Comparison of ENCODE assay signal across 24 mouse cellular contexts in genomic region chr15:21153602-21154001, GRCm38 (mm10).
DNase-seq lines count a peak whose midpoint lies in the region; ATAC-seq and TF ChIP-seq lines count a peak whose summit lies in the region.
"Had no signal": no experiment of that assay in that cellular context is flagged by ENCODE, and none has a peak within 500 bp of the region (broad histone marks: within the 10 kb centered on the region; RNA-seq: fewer than 3 reads in every experiment).

No protein-coding gene starts in this region.

- intact Hi-C loops in left cerebral cortex, postnatal 14 days (cut with DNase I) = no loop called here
- intact Hi-C loops in left cerebral cortex, adult 2 months (cut with DNase I) = no loop called here

- H3K27ac ChIP-seq in left cerebral cortex, adult 2 months = no peak overlapping the region
- no peak overlapping the region for H3K27ac ChIP-seq in heart, embryonic 11.5 days (ENCODE audit: low read depth, low read length)
- H3K27ac ChIP-seq: embryonic facial prominence, embryonic 12.5 days; forebrain, embryonic 13.5 days; heart, adult 2 months; heart, embryonic 10.5 days; hindbrain, embryonic 14.5 days; intestine, embryonic 15.5 days had no signal

- no peak for DNase-seq in frontal cortex, postnatal 25 days (ENCODE audit: low spot score in 2 of 2)
- peak; percentile 6 to 9 for DNase-seq in left cerebral cortex, postnatal 14 days (ENCODE audit: low spot score in 2 of 2)
- no peak for DNase-seq in left cerebral cortex, adult 2 months (ENCODE audit: extremely low spot score in 1 of 2, low spot score in 2 of 2)
- peak; percentile 13 for DNase-seq in right cerebral cortex, adult 18-20 months
- DNase-seq in right cerebral cortex, postnatal 36 days (ENCODE audit: low spot score in 2 of 2) = no peak
- DNase-seq in telencephalon, adult 2 months (ENCODE audit: low read depth, low spot score) = peak; percentile 35
- DNase-seq: adrenal gland, adult 2 months; adrenal gland, postnatal 14 days; cerebellum, adult 18-20 months; cerebellum, adult 9-10 months; cerebellum, postnatal 14 days; gastrocnemius, postnatal 10 days; gastrocnemius, postnatal 36 days; heart, adult 2 months had no signal

- no peaks in the 10 kb centered on the region for H3K4me1 ChIP-seq in heart, embryonic 11.5 days (ENCODE audit: control insufficient read depth, insufficient read depth, low read length)
- H3K4me1 ChIP-seq: embryonic facial prominence, embryonic 12.5 days; forebrain, embryonic 13.5 days; heart, embryonic 10.5 days; intestine, embryonic 15.5 days had no signal

- ATAC-seq in frontal cortex, adult (ENCODE audit: low TSS enrichment) = peak; percentile 91
- no peak for ATAC-seq in heart, embryonic 11.5 days (replicated peaks; ENCODE audit: insufficient number of reproducible peaks, low FRiP score, low TSS enrichment)
- ATAC-seq: CD4-positive, CD25-positive, alpha-beta regulatory T cell, adult 4 months; forebrain, embryonic 13.5 days; forebrain, embryonic 16.5 days; intestine, embryonic 15.5 days had no signal

- no peaks in the 10 kb centered on the region for H3K9me3 ChIP-seq in heart, embryonic 11.5 days (replicated peaks; ENCODE audit: control insufficient read depth, low read length)
- H3K9me3 ChIP-seq: embryonic facial prominence, embryonic 12.5 days; forebrain, embryonic 13.5 days; heart, embryonic 10.5 days; intestine, embryonic 15.5 days had no signal

- H3K9ac ChIP-seq in heart, embryonic 11.5 days (ENCODE audit: low read depth, low read length) = no peak overlapping the region
- H3K9ac ChIP-seq: embryonic facial prominence, embryonic 12.5 days; forebrain, embryonic 13.5 days; hindbrain, embryonic 14.5 days; intestine, embryonic 15.5 days had no signal

- no peak overlapping the region for H3K4me2 ChIP-seq in heart, embryonic 11.5 days
- H3K4me2 ChIP-seq: embryonic facial prominence, embryonic 12.5 days; forebrain, embryonic 13.5 days; hindbrain, embryonic 14.5 days; intestine, embryonic 15.5 days had no signal

- H3K27me3 ChIP-seq in heart, embryonic 11.5 days (ENCODE audit: control insufficient read depth, insufficient read depth, low read length) = no peaks in the 10 kb centered on the region
- H3K27me3 ChIP-seq: embryonic facial prominence, embryonic 12.5 days; forebrain, embryonic 13.5 days; intestine, embryonic 15.5 days had no signal

- TF ChIP-seq CTCF in left cerebral cortex, adult 2 months (IDR thresholded peaks at IDR 0.05) = no peak

- H3K4me3 ChIP-seq in left cerebral cortex, adult 2 months = no peak overlapping the region
- H3K4me3 ChIP-seq in heart, embryonic 11.5 days (ENCODE audit: low read depth, low read length) = no peak overlapping the region
- H3K4me3 ChIP-seq: embryonic facial prominence, embryonic 12.5 days; erythroblast, embryonic 14.5 days; forebrain, embryonic 13.5 days; heart, adult 2 months; heart, embryonic 10.5 days; intestine, embryonic 15.5 days had no signal

- 92% methylated on average over 3 of the region's 3 CpGs for WGBS in heart, embryonic 11.5 days (ENCODE audit: insufficient replicate concordance)

- H3K36me3 ChIP-seq in heart, embryonic 11.5 days (ENCODE audit: control insufficient read depth, insufficient read depth, low read length) = no peaks in the 10 kb centered on the region
- H3K36me3 ChIP-seq: embryonic facial prominence, embryonic 12.5 days; heart, embryonic 10.5 days; intestine, embryonic 15.5 days had no signal

Comparison
In these comparisons a context has a peak if more than half of its experiments do, and no peak if none do; other contexts are left out.
1. DNase-seq: peak in left cerebral cortex, postnatal 14 days (2 of 2), right cerebral cortex, adult 18-20 months (single experiment) and telencephalon, adult 2 months (single experiment); none in frontal cortex, postnatal 25 days (0 of 2), left cerebral cortex, adult 2 months (0 of 2) and right cerebral cortex, postnatal 36 days (0 of 2).